Mouse (Mus musculus): ENCODE measurements at regions not wholly inside any gene's neighbourhood (a gene's known extent, or its start where the extent isn't known, plus 50 kb on each side); places are given as distances from the start of the nearest gene placed in this dataset.
"Not testable (repeated sequence)": the region's sequence is repeated elsewhere in the genome, so short reads cannot be mapped to it uniquely, and the experiment has no call there.

- no peak for DNase-seq (ENCODE audit: low spot score in 2 of 2)
Observed at GRCm38 (mm10) chr8:109311484-109312210, 182.2 kb upstream of the Pmfbp1 start.

- no peak for DNase-seq (ENCODE audit: low spot score in 2 of 2)
Observed at GRCm38 (mm10) chr8:109312731-109313130, 181.1 kb upstream of the Pmfbp1 start.

- DNase-seq (ENCODE audit: low spot score in 2 of 2), result no peak
Observed at GRCm38 (mm10) chr8:109320955-109321354, 172.9 kb upstream of the Pmfbp1 start.

- no peak for DNase-seq (ENCODE audit: low spot score in 2 of 2)
Observed at GRCm38 (mm10) chr8:109323351-109323750, 170.5 kb upstream of the Pmfbp1 start.

- DNase-seq (ENCODE audit: low spot score in 2 of 2), result no peak
Observed at GRCm38 (mm10) chr8:109324241-109324640, 169.6 kb upstream of the Pmfbp1 start.

- DNase-seq (ENCODE audit: low spot score in 2 of 2), result no peak
Observed at GRCm38 (mm10) chr8:109336203-109336602, 157.6 kb upstream of the Pmfbp1 start.

GRCm38 (mm10) chr8:109338220-109338835 is 155.5 kb upstream of the Pmfbp1 start:
- DNase-seq (ENCODE audit: low spot score in 2 of 2), result no peak

- DNase-seq (ENCODE audit: low spot score in 2 of 2), result not testable (repeated sequence)
Observed at GRCm38 (mm10) chr8:109340647-109341046, 153.2 kb upstream of the Pmfbp1 start.

- no peak for DNase-seq (ENCODE audit: low spot score in 2 of 2)
Observed at GRCm38 (mm10) chr8:109355168-109355567, 138.7 kb upstream of the Pmfbp1 start.

- DNase-seq (ENCODE audit: low spot score in 2 of 2), result no peak
Observed at GRCm38 (mm10) chr8:109359396-109360051, 134.3 kb upstream of the Pmfbp1 start.

- DNase-seq (ENCODE audit: low spot score in 2 of 2), result no peak
Observed at GRCm38 (mm10) chr8:109360081-109360715, 133.6 kb upstream of the Pmfbp1 start.

- DNase-seq (ENCODE audit: low spot score in 2 of 2), result no peak
Observed at GRCm38 (mm10) chr8:109360904-109361303, 132.9 kb upstream of the Pmfbp1 start.

- no peak for DNase-seq (ENCODE audit: low spot score in 2 of 2)
Observed at GRCm38 (mm10) chr8:109361575-109362361, 132.1 kb upstream of the Pmfbp1 start.

- no peak for DNase-seq (ENCODE audit: low spot score in 2 of 2)
Observed at GRCm38 (mm10) chr8:109363185-109363845, 130.5 kb upstream of the Pmfbp1 start.

- DNase-seq (ENCODE audit: low spot score in 2 of 2), result no peak
Observed at GRCm38 (mm10) chr8:109373977-109374376, 119.8 kb upstream of the Pmfbp1 start.

- DNase-seq (ENCODE audit: low spot score in 2 of 2), result no peak
Observed at GRCm38 (mm10) chr8:109384881-109385280, 108.9 kb upstream of the Pmfbp1 start.

GRCm38 (mm10) chr8:109395133-109395855 is 98.5 kb upstream of the Pmfbp1 start:
- no peak for DNase-seq (ENCODE audit: low spot score in 2 of 2)

- DNase-seq (ENCODE audit: low spot score in 2 of 2), result no peak
Observed at GRCm38 (mm10) chr8:109399616-109400015, 94.2 kb upstream of the Pmfbp1 start.

- DNase-seq (ENCODE audit: low spot score in 2 of 2), result no peak
Observed at GRCm38 (mm10) chr8:109400192-109400591, 93.6 kb upstream of the Pmfbp1 start.

GRCm38 (mm10) chr8:109407913-109408312 is 85.9 kb upstream of the Pmfbp1 start:
- no peak for DNase-seq (ENCODE audit: low spot score in 2 of 2)
